Mouse (Mus musculus) spleen, adult 2 months (tissue): ENCODE measurements around the gene Vps4b.

Experiments used
- CTCF ChIP-seq: fragments of 200-500 bp; IDR thresholded peaks from 2 replicates; pipeline ENCODE4 v1.5.1; 2011; ENCODE audit warnings: mild to moderate bottlenecking, inconsistent platforms; ENCODE audit not compliant: insufficient read depth, insufficient read length, insufficient replicate concordance; ENCODE audit errors: extremely low read depth
- POLR2A ChIP-seq: fragments of 200-500 bp; IDR thresholded peaks from 2 replicates; pipeline ENCODE4 v1.6.1; 2011; ENCODE audit warnings: low read depth, low read length, inconsistent platforms

GRCm38 (mm10) chr1:106750656-106751055 lies 45.9 kb downstream of the Vps4b start:
- TF ChIP-seq POLR2A (no peak), CTCF (no peak)
